Mouse (Mus musculus) v-Abl transformed pro-B cells (cell line): Measurements from ENCODE around the gene Casq2.

Source experiments
- in situ Hi-C, 2 experiments: fragments of 400-800 bp; cut with MboI; formaldehyde crosslinking; loops; one replicate each; pipeline ENCODE4 v1.15.1; 2025; ENCODE audit not compliant: unreplicated experiment in 2 of 2

The Casq2 gene

GRCm38 (mm10) chr3:102188972-102189371 is 102.8 kb downstream of the Casq2 start:
- in situ Hi-C loops = no loop called here

- in situ Hi-C loops = no loop called here
Observed at GRCm38 (mm10) chr3:102190015-102190414, 103.8 kb downstream of the Casq2 start.

- in situ Hi-C loops = no loop called here
Observed at GRCm38 (mm10) chr3:102190642-102191041, 104.4 kb downstream of the Casq2 start.

DNA sequence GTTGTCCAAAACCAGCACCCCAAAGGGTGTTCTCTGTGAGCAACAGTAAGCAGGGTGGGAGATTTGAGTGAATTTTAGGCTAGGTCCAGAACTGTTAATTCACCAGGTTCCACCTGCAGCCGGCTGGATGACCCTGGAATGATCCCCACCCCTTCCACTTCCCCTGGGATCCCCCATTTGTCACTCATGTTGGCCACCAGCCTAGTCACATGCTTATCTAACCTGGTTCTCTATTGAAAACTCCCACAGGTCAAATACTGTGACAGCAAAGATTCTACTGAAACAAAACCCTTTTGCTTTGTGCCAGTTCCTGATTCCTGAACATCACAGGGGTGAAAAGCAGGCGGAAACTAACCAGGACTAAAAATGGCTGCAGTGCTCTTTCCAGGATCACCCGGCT is 105.4 kb downstream of the Casq2 start:
- in situ Hi-C loops = no loop called here

GRCm38 (mm10) chr3:102192621-102193020 is 106.4 kb downstream of the Casq2 start:
- in situ Hi-C loops = no loop called here

GRCm38 (mm10) chr3:102193488-102194290 is 107.5 kb downstream of the Casq2 start:
- in situ Hi-C loops = no loop called here

DNA sequence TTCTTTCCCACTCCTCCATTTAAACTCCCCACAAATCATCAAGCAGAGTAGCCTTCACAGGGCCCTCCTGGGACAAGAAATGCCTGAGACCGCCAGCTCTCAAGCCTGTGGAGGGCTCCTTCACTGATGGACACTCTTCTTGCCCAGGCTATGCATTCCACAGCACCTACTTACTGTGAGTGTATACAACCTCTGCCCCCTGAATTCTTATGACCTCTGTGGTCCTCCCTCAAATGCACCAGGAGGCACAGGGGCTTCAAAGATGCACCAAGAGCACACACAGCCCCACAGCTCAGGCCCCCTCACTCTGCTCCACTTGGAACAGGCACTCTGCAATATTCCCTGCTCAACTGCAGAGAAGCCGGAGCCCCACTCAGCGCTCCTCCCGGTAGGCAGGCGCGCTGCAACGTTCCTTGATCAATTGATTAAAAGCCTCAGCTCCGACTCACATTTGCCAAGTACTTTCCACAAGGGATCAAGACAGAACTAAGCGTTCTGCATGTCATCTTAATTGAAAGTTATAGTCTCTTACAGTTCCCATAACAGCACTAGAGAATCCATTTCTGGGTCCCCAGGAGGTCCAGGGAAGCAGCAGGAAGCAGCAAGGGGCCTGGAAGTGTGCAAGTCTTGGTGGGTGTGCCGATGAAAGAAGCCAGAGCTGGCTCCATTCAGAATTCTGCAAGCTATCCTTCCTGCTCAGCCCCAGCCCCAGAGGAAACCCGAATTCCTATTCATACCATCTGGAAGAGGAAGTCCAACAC is 108.3 kb downstream of the Casq2 start:
- in situ Hi-C loops = no loop called here

DNA sequence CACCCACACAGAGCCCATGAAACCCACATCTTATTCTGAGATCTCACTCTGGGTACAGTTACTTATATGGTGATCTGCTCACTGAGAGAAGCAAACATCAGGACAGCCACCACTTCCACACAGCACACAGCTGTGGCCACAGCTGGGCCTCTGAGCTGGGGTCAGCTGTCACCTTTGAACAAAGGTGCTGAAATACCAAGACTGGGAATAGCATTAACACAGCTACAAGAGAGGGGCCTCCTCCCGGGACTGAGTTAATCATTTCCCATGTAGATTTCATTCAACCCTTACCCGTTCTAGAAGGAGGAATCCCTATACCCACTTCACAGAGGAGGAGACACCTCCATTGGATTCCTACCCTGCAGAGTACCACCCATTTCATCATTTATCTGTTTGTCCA is 109.5 kb downstream of the Casq2 start:
- in situ Hi-C loops = no loop called here
